In the genomic region with DNA sequence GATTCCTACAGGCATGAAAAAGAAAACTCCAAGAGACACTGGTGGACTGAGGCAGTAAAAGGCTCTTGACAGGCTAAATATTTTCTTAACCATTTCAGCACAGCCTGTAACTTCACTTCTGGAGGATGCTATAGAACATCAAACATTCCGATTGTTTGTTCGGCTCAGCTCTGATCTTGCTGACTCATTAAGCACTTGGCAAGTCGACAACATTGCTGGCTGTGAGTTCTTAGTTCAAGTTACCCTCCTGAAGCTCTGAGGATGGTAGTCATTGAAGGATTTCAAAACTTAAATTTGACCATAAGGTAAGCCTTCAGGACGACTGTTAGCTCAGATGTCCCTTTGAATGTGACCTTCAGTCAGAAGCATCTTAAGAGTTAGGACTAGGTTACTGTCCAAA, we compare ENCODE assay signal across 25 mouse cellular contexts. TPM values are rescaled to one million over a fixed set of nuclear protein-coding genes. Genes with fewer than 3 reads are reported as not detected.
DNase-seq lines count a peak whose midpoint lies in the region; ATAC-seq and TF ChIP-seq lines count a peak whose summit lies in the region.
"Had no signal": no experiment of that assay in that cellular context is flagged by ENCODE, and none has a peak within 500 bp of the region (broad histone marks: within the 10 kb centered on the region; RNA-seq: fewer than 3 reads in every experiment).

No protein-coding gene starts in this region.

- intact Hi-C loops in heart, adult 2 months (cut with DNase I), result loop anchor here (2.0 to 10.0 kb wide), 2 partner anchors 19 to 133 kb away; no protein-coding TSS in a partner anchor

- WGBS in heart, adult 2 months, result 52% methylated on average over 4 of the region's 4 CpGs
- 82% methylated on average over 4 of the region's 4 CpGs for WGBS in forebrain, embryonic 13.5 days

- no peak overlapping the region for H3K4me2 ChIP-seq in forebrain, embryonic 13.5 days
- H3K4me2 ChIP-seq: embryonic facial prominence, embryonic 12.5 days; embryonic facial prominence, embryonic 15.5 days; forebrain, embryonic 15.5 days; heart, embryonic 11.5 days; hindbrain, embryonic 14.5 days had no signal

- TF ChIP-seq CTCF in heart, adult 2 months (IDR thresholded peaks at IDR 0.05), result no peak
- no peak for TF ChIP-seq CTCF in MEL (IDR thresholded peaks at IDR 0.05 in 2 of 3, conservative IDR thresholded peaks at IDR 0.05 in 1 of 3; ENCODE audit: control insufficient read depth in 1 of 3, insufficient read depth in 1 of 3, low read depth in 2 of 3, low read length in 3 of 3, poor library complexity in 1 of 3, severe bottlenecking in 1 of 3)

- H3K79me2 ChIP-seq in heart, adult 2 months (replicated peaks; ENCODE audit: control insufficient read depth, insufficient read depth, low read length), result no peaks in the 10 kb centered on the region
- H3K79me2 ChIP-seq in MEL (ENCODE audit: control insufficient read depth, insufficient read depth, low read length, poor library complexity), result no peaks in the 10 kb centered on the region

- H3K27ac ChIP-seq in heart, adult 2 months, result peak overlapping the region; percentile 94; the same call in 1 of the 2 replicates
- H3K27ac ChIP-seq in MEL (ENCODE audit: control insufficient read depth, low read depth, low read length), result no peak overlapping the region
- H3K27ac ChIP-seq in forebrain, embryonic 13.5 days, result no peak overlapping the region
- H3K27ac ChIP-seq: embryonic facial prominence, embryonic 12.5 days; embryonic facial prominence, embryonic 15.5 days; forebrain, embryonic 15.5 days; hindbrain, embryonic 14.5 days; hindbrain, postnatal 0 days had no signal

- no peaks in the 10 kb centered on the region for H3K27me3 ChIP-seq in heart, adult 2 months (ENCODE audit: control insufficient read depth, insufficient read depth, low read length)
- no peaks in the 10 kb centered on the region for H3K27me3 ChIP-seq in MEL (ENCODE audit: control insufficient read depth in 1 of 2, insufficient read depth in 2 of 2, low read length in 2 of 2)
- no peaks in the 10 kb centered on the region for H3K27me3 ChIP-seq in forebrain, embryonic 13.5 days
- H3K27me3 ChIP-seq: embryonic facial prominence, embryonic 12.5 days; embryonic facial prominence, embryonic 15.5 days; forebrain, embryonic 15.5 days had no signal

- TF ChIP-seq RAD21 in MEL (IDR thresholded peaks at IDR 0.05; ENCODE audit: low read depth, low read length), result no peak

- TF ChIP-seq EP300 in heart, adult 2 months (IDR thresholded peaks at IDR 0.05; ENCODE audit: insufficient read depth, low read depth, low read length), result no peak
- no peak for TF ChIP-seq EP300 in MEL (IDR thresholded peaks at IDR 0.05; ENCODE audit: low read depth in 1 of 2, low read length in 2 of 2)

- peaks cover 7% of the 10 kb centered on the region for H3K4me1 ChIP-seq in heart, adult 2 months (ENCODE audit: control insufficient read depth, insufficient read depth, low read length)
- no peaks in the 10 kb centered on the region for H3K4me1 ChIP-seq in MEL (ENCODE audit: control insufficient read depth in 1 of 2, insufficient read depth in 2 of 2, low read length in 2 of 2)
- H3K4me1 ChIP-seq in forebrain, embryonic 13.5 days, result no peaks in the 10 kb centered on the region
- H3K4me1 ChIP-seq: forebrain, embryonic 15.5 days had no signal

- H3K36me3 ChIP-seq in heart, adult 2 months (ENCODE audit: control insufficient read depth, insufficient read depth, low read length), result peaks cover 6% of the 10 kb centered on the region; the same call in 1 of the 2 replicates
- no peaks in the 10 kb centered on the region for H3K36me3 ChIP-seq in MEL (ENCODE audit: control insufficient read depth in 1 of 2, insufficient read depth in 2 of 2, low read length in 2 of 2)
- no peaks in the 10 kb centered on the region for H3K36me3 ChIP-seq in forebrain, embryonic 13.5 days (ENCODE audit: poor library complexity, severe bottlenecking)
- H3K36me3 ChIP-seq: embryonic facial prominence, embryonic 12.5 days; embryonic facial prominence, embryonic 15.5 days; forebrain, embryonic 15.5 days had no signal

- ATAC-seq in forebrain, embryonic 13.5 days, result no peak
- ATAC-seq: forebrain, embryonic 15.5 days; hindbrain, postnatal 0 days; inflammation-experienced regulatory T-cells, adult 6 months; intestine, embryonic 16.5 days had no signal

- H3K9ac ChIP-seq in heart, adult 2 months (ENCODE audit: low read depth, low read length), result no peak overlapping the region
- H3K9ac ChIP-seq in MEL (ENCODE audit: control insufficient read depth, low read depth, low read length, poor library complexity, severe bottlenecking), result no peak overlapping the region
- no peak overlapping the region for H3K9ac ChIP-seq in forebrain, embryonic 13.5 days
- H3K9ac ChIP-seq: embryonic facial prominence, embryonic 12.5 days; embryonic facial prominence, embryonic 15.5 days; forebrain, embryonic 15.5 days; hindbrain, embryonic 14.5 days had no signal

- no peak for TF ChIP-seq POLR2A in heart, adult 2 months (IDR thresholded peaks at IDR 0.05; ENCODE audit: insufficient read depth, low read depth, low read length)
- no peak for TF ChIP-seq POLR2A in MEL (IDR thresholded peaks at IDR 0.05; ENCODE audit: control insufficient read depth in 1 of 2, insufficient read depth in 1 of 2, low read depth in 1 of 2, low read length in 2 of 2, poor library complexity in 1 of 2)

- no peak for DNase-seq in heart, adult 2 months
- DNase-seq in heart, postnatal 4 days, result no peak
- peak; percentile 10 for DNase-seq in 3T3-L1 (ENCODE audit: low read depth, low spot score)
- peak; percentile 8 for DNase-seq in MEL (ENCODE audit: low read depth, low spot score)
- DNase-seq in ovary, postnatal 10 days (ENCODE audit: low spot score), result no peak
- DNase-seq: adrenal gland, adult 2 months; adrenal gland, postnatal 14 days; cerebellum, adult 11 months; cerebellum, adult 2 months; cerebellum, adult 9-11 months; cerebellum, postnatal 25 days; gastrocnemius, postnatal 25 days; heart, postnatal 36 days had no signal

- H3K4me3 ChIP-seq in heart, adult 2 months, result no peak overlapping the region
- no peak overlapping the region for H3K4me3 ChIP-seq in MEL (ENCODE audit: control insufficient read depth in 1 of 2, insufficient read depth in 1 of 2, low read depth in 2 of 2, low read length in 2 of 2)
- H3K4me3 ChIP-seq in forebrain, embryonic 13.5 days, result no peak overlapping the region
- H3K4me3 ChIP-seq: embryonic facial prominence, embryonic 12.5 days; embryonic facial prominence, embryonic 15.5 days; forebrain, embryonic 15.5 days had no signal

- H3K9me3 ChIP-seq in MEL (replicated peaks; ENCODE audit: insufficient read depth, low read length), result no peaks in the 10 kb centered on the region
- H3K9me3 ChIP-seq in forebrain, embryonic 13.5 days (replicated peaks), result no peaks in the 10 kb centered on the region; the same call in 1 of the 2 replicates
- H3K9me3 ChIP-seq: embryonic facial prominence, embryonic 15.5 days; forebrain, embryonic 15.5 days had no signal

TF ChIP-seq in MEL, 35 proteins besides CTCF, POLR2A, EP300 and RAD21:
- TF ChIP-seq NELFE (IDR thresholded peaks at IDR 0.05; ENCODE audit: low read depth, low read length) (no peak), SIN3A (IDR thresholded peaks at IDR 0.05; ENCODE audit: low read length) (no peak), CHD2 (IDR thresholded peaks at IDR 0.05; ENCODE audit: low read length) (no peak), JUND (IDR thresholded peaks at IDR 0.05; ENCODE audit: low read depth, low read length) (no peak), TBP (IDR thresholded peaks at IDR 0.05; ENCODE audit: low read depth, low read length) (no peak), MEF2A (IDR thresholded peaks at IDR 0.05; ENCODE audit: extremely low read depth, insufficient replicate concordance, low read depth, low read length, poor library complexity, severe bottlenecking) (no peak), TCF12 (IDR thresholded peaks at IDR 0.05; ENCODE audit: low read depth, low read length) (no peak), ZKSCAN1 (IDR thresholded peaks at IDR 0.05; ENCODE audit: low read depth, low read length) (no peak), POLR2AphosphoS2 (IDR thresholded peaks at IDR 0.05; ENCODE audit: low read length) (no peak), USF1 (IDR thresholded peaks at IDR 0.05; ENCODE audit: low read depth, low read length) (no peak), POLR2AphosphoS5 (IDR thresholded peaks at IDR 0.05; ENCODE audit: borderline replicate concordance, low read depth, low read length) (no peak), GATA1 (IDR thresholded peaks at IDR 0.05; ENCODE audit: low read depth, low read length) (no peak), UBTF (IDR thresholded peaks at IDR 0.05; ENCODE audit: borderline replicate concordance, insufficient read depth, low read depth, low read length) (no peak), SMC3 (IDR thresholded peaks at IDR 0.05; ENCODE audit: low read depth, low read length) (no peak), ETS1 (IDR thresholded peaks at IDR 0.05; ENCODE audit: low read depth, low read length) (no peak)

RNA-seq across cellular contexts. Expression of a gene that starts 1.0 kb away (rescaled TPM):
- total RNA-seq in heart, adult 2 months (2021), result 10 to 100 TPM; 33.4 to 33.6 TPM
- 41.4 and 43.1 TPM in 2 replicates for polyA plus RNA-seq in heart, adult 2 months (2012; rRNA removed)
- total RNA-seq in heart, postnatal 4 days (2021), result 10 to 100 TPM; 18.7 to 20.9 TPM
- total RNA-seq in MEL (2012; rRNA removed), result 1.8 and 1.9 TPM in 2 replicates
- not detected for polyA plus RNA-seq in MEL (2012; ENCODE audit: insufficient read depth in 1 of 2, insufficient read length in 2 of 2, low read depth in 1 of 2, low replicate concordance in 2 of 2, missing spikeins in 1 of 2)
- polyA plus RNA-seq in forebrain, embryonic 13.5 days (2015; fragmentation: Nextera tagmentation; extraction: Ambion mirVana), result 9.4 and 10.6 TPM in 2 replicates

RNA-seq across cellular contexts. Expression of a gene that starts 31.1 kb away (rescaled TPM):
- 10 to 100 TPM; 35.5 to 52.9 TPM for total RNA-seq in heart, adult 2 months (2021)
- 17.9 and 24.3 TPM in 2 replicates for polyA plus RNA-seq in heart, adult 2 months (2012; rRNA removed)
- total RNA-seq in heart, postnatal 4 days (2021), result 10 to 100 TPM in 1 of 2 experiments, 1 to 10 TPM in 1; 7.9 to 11.9 TPM
- not detected in 2 replicates for total RNA-seq in MEL (2012; rRNA removed)
- polyA plus RNA-seq in MEL (2012; ENCODE audit: insufficient read depth in 1 of 2, insufficient read length in 2 of 2, low read depth in 1 of 2, low replicate concordance in 2 of 2, missing spikeins in 1 of 2), result not detected
- polyA plus RNA-seq in forebrain, embryonic 13.5 days (2015; fragmentation: Nextera tagmentation; extraction: Ambion mirVana), result 0.09 TPM in 1 of 2 replicates, not detected in the other
- total RNA-seq: common myeloid progenitor, adult 5-6 weeks; ES-E14 had no signal
- polyA plus RNA-seq: inflammation-experienced regulatory T-cells, adult 6 months had no signal

RNA-seq across cellular contexts. Expression of a gene that starts 53.6 kb away (rescaled TPM):
- total RNA-seq in heart, adult 2 months (2021), result under 1 TPM in 1 of 2 experiments, not detected in 1; 0.08 TPM
- 0.20 and 0.23 TPM in 2 replicates for polyA plus RNA-seq in heart, adult 2 months (2012; rRNA removed)
- total RNA-seq in heart, postnatal 4 days (2021), result under 1 TPM in 1 of 2 experiments, not detected in 1; 0.55 TPM
- not detected in 2 replicates for total RNA-seq in MEL (2012; rRNA removed)
- polyA plus RNA-seq in MEL (2012; ENCODE audit: insufficient read depth in 1 of 2, insufficient read length in 2 of 2, low read depth in 1 of 2, low replicate concordance in 2 of 2, missing spikeins in 1 of 2), result not detected
- 0.31 TPM in 1 of 2 replicates, not detected in the other for polyA plus RNA-seq in forebrain, embryonic 13.5 days (2015; fragmentation: Nextera tagmentation; extraction: Ambion mirVana)
- total RNA-seq: common myeloid progenitor, adult 5-6 weeks; ES-E14; heart, adult 8-10 months had no signal
- polyA plus RNA-seq: heart, embryonic 11.5 days; inflammation-experienced regulatory T-cells, adult 6 months had no signal

Comparison
In these comparisons a context has a peak if more than half of its experiments do, and no peak if none do; other contexts are left out.
1. DNase-seq: peak in 3T3-L1 (single experiment) and MEL (single experiment); none in heart, adult 2 months (0 of 2), heart, postnatal 4 days (single experiment) and ovary, postnatal 10 days (single experiment).